Mouse (Mus musculus) limb, embryonic 14.5 days (tissue): ENCODE measurements around the gene Tspan33. TPM values are rescaled to one million over a fixed set of nuclear protein-coding genes. Genes with fewer than 3 reads are reported as not detected.
"Not testable (repeated sequence)": the region's sequence is repeated elsewhere in the genome, so short reads cannot be mapped to it uniquely, and the experiment has no call there.

Experiments used
- ATAC-seq: fragments of 200-750 bp; cut with Nextera tagmentation; 2 replicates; pipeline ENCODE4 v1.8.0; 2017; ENCODE audit warnings: low read depth, moderate number of reproducible peaks, moderate TSS enrichment; ENCODE audit not compliant: low FRiP score
- DNase-seq: peaks from one replicate; pipeline ENCODE4 v3.0.0-alpha.2; 2015; ENCODE audit warnings: low spot score
- H3K27ac ChIP-seq: fragments of 300-500 bp; sonication (generic); replicated peaks from 2 replicates; pipeline ENCODE4 v1.5.1; 2014; ENCODE audit warnings: low read depth, mild to moderate bottlenecking, low read length, moderate library complexity, mixed read lengths
- H3K27me3 ChIP-seq: fragments of 300-500 bp; sonication (generic); 2 replicates; pipeline ENCODE4 v1.6.1; 2014; ENCODE audit warnings: low read length, mixed read lengths; ENCODE audit not compliant: control insufficient read depth, insufficient read depth
- H3K36me3 ChIP-seq: fragments of 300-500 bp; sonication (generic); 2 replicates; pipeline ENCODE4 v1.6.1; 2014; ENCODE audit warnings: mild to moderate bottlenecking, low read length, moderate library complexity, mixed read lengths; ENCODE audit not compliant: control insufficient read depth, insufficient read depth
- H3K4me1 ChIP-seq: fragments of 300-500 bp; sonication (generic); 2 replicates; pipeline ENCODE4 v1.6.1; 2014; ENCODE audit warnings: antibody characterized with exemption, low read length, mixed read lengths; ENCODE audit not compliant: control insufficient read depth, insufficient read depth
- H3K4me2 ChIP-seq: fragments of 300-500 bp; sonication (generic); replicated peaks from 2 replicates; pipeline ENCODE4 v1.6.1; 2014; ENCODE audit warnings: low read depth, mild to moderate bottlenecking, low read length, moderate library complexity; ENCODE audit not compliant: severe bottlenecking
- H3K4me3 ChIP-seq: fragments of 300-500 bp; sonication (generic); replicated peaks from 2 replicates; pipeline ENCODE4 v1.5.1; 2014; ENCODE audit warnings: low read length
- H3K9ac ChIP-seq: fragments of 300-500 bp; sonication (generic); 2 replicates; pipeline ENCODE4 v1.6.1; 2014; ENCODE audit warnings: mild to moderate bottlenecking, low read depth, low read length, moderate library complexity; ENCODE audit not compliant: severe bottlenecking
- H3K9me3 ChIP-seq: fragments of 300-500 bp; sonication (generic); 2 replicates; pipeline ENCODE4 v1.6.1; 2016; ENCODE audit warnings: low read length; ENCODE audit not compliant: control insufficient read depth
- POLR2A ChIP-seq: fragments of 200-500 bp; IDR thresholded peaks from 2 replicates; pipeline ENCODE4 v1.8.0; 2012; ENCODE audit warnings: inconsistent platforms, mild to moderate bottlenecking, moderate library complexity, borderline replicate concordance; ENCODE audit not compliant: insufficient read depth, insufficient read length; ENCODE audit errors: extremely low read depth
- WGBS: fragments of 180-500 bp; shearing (Covaris S2); extraction: QIAGEN DNeasy Blood & Tissue Kit; methylation state at CpG from one replicate; pipeline ENCODE4 v1.1.7; 2014; 5-methylcytosine and 5-hydroxymethylcytosine counted together
- polyA plus RNA-seq, 2 experiments: library from polyadenylated mRNA; depleted of rRNA in 1 of 2; stranded (reverse) in 1 of 2; unstranded in 1 of 2; fragments of >200 nt; fragmentation: Nextera tagmentation in 1 of 2; extraction: Ambion mirVana in 1 of 2; gene quantifications; 2 replicates each; pipeline versions ENCODE4 v1.2.1 to v1.2.3; 2012 to 2014

The Tspan33 gene
- polyA plus RNA-seq, 2 experiments: 2.7 to 5.0 TPM

DNA sequence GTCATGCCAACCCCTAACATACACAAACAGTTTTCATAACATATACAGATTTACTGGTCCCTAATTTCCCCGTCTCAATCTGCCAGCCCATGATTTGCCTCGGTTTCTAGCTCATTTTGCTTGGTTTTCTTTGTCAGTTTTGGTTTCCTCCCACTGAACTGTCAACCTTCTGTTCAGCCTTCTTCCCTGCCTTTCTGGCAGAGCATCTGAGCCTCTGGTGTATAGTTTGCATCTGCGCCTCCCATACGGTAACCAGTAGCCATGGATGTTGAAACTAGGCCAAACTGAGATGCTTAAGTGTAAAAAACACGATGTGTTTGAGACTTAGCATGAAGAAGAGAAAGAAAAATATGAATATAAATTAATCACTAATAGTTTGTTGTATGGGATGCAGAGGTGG, 62.0 kb downstream of the Tspan33 start:
- 87% methylated on average over 5 of the region's 5 CpGs for WGBS
- no peak overlapping the region for H3K4me3 ChIP-seq
- no peaks in the 10 kb centered on the region for H3K27me3 ChIP-seq
- H3K9ac ChIP-seq: no peak overlapping the region
- ATAC-seq (no peak), DNase-seq (no peak)
- H3K36me3 ChIP-seq: peaks cover 72% of the 10 kb centered on the region
- no peak overlapping the region for H3K27ac ChIP-seq
- TF ChIP-seq POLR2A: no peak
- H3K9me3 ChIP-seq: no peaks in the 10 kb centered on the region
- no peak overlapping the region for H3K4me2 ChIP-seq
- no peaks in the 10 kb centered on the region for H3K4me1 ChIP-seq

- Histone ChIP-seq H3K4me3 (no peak overlapping the region), H3K9ac (no peak overlapping the region), H3K27ac (no peak overlapping the region), H3K4me2 (no peak overlapping the region), H3K36me3 (peaks cover 72% of the 10 kb centered on the region), H3K9me3 (no peaks in the 10 kb centered on the region), H3K27me3 (no peaks in the 10 kb centered on the region), H3K4me1 (no peaks in the 10 kb centered on the region)
- 85% methylated on average over 4 of the region's 4 CpGs for WGBS
- DNase-seq (no peak), ATAC-seq (no peak)
- no peak for TF ChIP-seq POLR2A
These were observed 62.5 kb downstream of the Tspan33 start for GRCm38 (mm10) chr6:29756476-29756875.

DNA sequence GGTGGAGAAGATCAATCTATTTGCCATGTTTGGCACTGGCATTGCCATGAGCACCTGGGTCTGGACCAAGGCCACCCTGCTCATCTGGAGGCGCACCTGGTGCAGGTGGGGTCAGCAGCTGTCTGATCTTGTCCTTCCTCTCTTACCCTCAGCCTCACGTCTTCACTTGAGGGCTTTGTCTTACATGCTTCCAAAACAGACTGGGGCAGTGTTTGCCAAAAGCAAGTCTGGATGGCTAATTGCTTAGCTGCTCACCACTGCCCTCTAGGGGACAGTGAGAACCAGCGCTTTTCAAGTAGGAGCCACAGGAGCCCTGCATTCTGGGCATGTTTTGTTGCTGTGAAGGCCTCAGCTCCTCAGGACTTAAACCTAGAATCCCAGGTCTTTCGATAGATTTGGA, 64.4 kb downstream of the Tspan33 start:
- no peak overlapping the region for H3K27ac ChIP-seq
- no peaks in the 10 kb centered on the region for H3K4me1 ChIP-seq
- H3K9me3 ChIP-seq: no peaks in the 10 kb centered on the region
- DNase-seq (peak; percentile 60), ATAC-seq (0 out of 2 replicates have a peak, but pooled peaks have one; percentile 43)
- H3K36me3 ChIP-seq: peaks cover 76% of the 10 kb centered on the region
- no peak for TF ChIP-seq POLR2A
- H3K4me2 ChIP-seq: no peak overlapping the region
- 52% methylated on average over 4 of the region's 4 CpGs for WGBS
- H3K9ac ChIP-seq: no peak overlapping the region
- H3K27me3 ChIP-seq: no peaks in the 10 kb centered on the region
- H3K4me3 ChIP-seq: no peak overlapping the region

DNA sequence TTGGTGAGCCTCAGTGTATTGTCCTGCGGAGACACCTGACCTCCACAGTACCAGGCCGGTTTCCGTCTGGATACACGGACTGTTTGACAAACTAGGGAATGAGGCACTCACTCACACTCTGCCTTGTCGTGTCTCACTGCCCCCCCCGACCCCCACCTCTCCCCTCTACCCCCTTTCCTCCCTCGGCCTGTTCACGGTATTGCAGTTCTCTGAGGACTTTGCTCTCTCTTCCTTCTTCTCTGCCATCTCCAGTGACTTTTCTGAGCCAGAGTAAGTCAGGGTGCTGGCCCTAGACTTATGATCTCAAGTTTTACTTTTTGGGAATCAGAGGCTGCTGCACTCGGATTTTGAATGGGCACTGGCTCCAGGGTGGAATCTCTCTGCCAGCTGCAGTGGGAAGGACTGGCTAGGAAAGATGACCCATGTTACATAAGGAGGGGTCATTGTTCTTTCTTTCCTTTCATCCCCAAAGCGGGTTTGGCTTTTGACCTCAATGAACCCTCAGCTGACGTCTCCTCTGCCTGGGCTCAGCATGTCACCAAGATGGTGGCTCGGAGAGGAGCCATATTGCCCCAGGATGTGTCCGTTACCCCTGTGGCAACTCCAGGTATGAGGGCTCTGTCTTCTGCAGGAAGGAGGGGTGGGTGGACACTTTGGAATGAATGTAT, 65.1 kb downstream of the Tspan33 start:
- peaks cover 69% of the 10 kb centered on the region for H3K36me3 ChIP-seq
- ATAC-seq (no peak), DNase-seq (no peak)
- no peaks in the 10 kb centered on the region for H3K4me1 ChIP-seq
- H3K4me2 ChIP-seq: no peak overlapping the region
- H3K27me3 ChIP-seq: no peaks in the 10 kb centered on the region
- H3K9me3 ChIP-seq: no peaks in the 10 kb centered on the region
- no peak for TF ChIP-seq POLR2A
- 88% methylated on average over 13 of the region's 13 CpGs for whole genome bisulfite sequencing
- no peak overlapping the region for H3K9ac ChIP-seq
- no peak overlapping the region for H3K4me3 ChIP-seq
- no peak overlapping the region for H3K27ac ChIP-seq

DNA sequence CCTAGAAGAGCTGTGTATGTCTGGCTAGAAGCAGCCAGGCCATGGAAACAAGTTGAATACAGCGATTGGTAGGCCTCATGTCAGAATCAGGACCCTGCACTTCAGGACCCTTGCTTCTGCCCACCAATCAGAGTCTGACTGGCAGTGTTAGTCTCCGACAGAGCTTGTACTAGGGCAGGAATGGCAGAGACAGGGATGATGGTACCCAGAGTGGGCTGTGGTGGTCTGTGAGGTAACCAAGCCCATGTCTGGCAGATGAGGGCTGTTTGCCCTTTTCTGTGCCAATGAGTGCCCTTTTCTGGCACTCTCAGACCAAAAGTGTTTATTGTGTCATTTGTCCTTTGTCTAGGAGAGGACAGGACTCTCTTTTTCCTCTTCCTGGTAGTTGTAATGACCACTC, 66.4 kb downstream of the Tspan33 start:
- ATAC-seq, DNase-seq, H3K4me2 ChIP-seq, H3K27ac ChIP-seq, H3K27me3 ChIP-seq, H3K9ac ChIP-seq, H3K9me3 ChIP-seq, H3K4me1 ChIP-seq, H3K4me3 ChIP-seq: not testable (repeated sequence)
- peaks cover 57% of the 10 kb centered on the region for H3K36me3 ChIP-seq
- 100% methylated on average over 2 of the region's 2 CpGs for WGBS

- TF ChIP-seq POLR2A: no peak
- Histone ChIP-seq H3K9ac (no peak overlapping the region), H3K9me3 (no peaks in the 10 kb centered on the region), H3K27me3 (no peaks in the 10 kb centered on the region), H3K4me3 (no peak overlapping the region), H3K4me2 (no peak overlapping the region), H3K36me3 (peaks cover 49% of the 10 kb centered on the region), H3K4me1 (no peaks in the 10 kb centered on the region), H3K27ac (no peak overlapping the region)
- 92% methylated on average over 4 of the region's 4 CpGs for WGBS
- no peak for DNase-seq
- no peak for ATAC-seq
These were observed 67.3 kb downstream of the Tspan33 start for GRCm38 (mm10) chr6:29761282-29761681.
